Mouse (Mus musculus) midbrain, embryonic 16.5 days (tissue): ENCODE data around the gene C330007P06Rik. TPM values are rescaled to one million over a fixed set of nuclear protein-coding genes. Genes with fewer than 3 reads are reported as not detected.
A peak's percentile ranks its signal among the peaks of the same experiment; 100 is the strongest.

Experiments
- ATAC-seq: fragments of 200-750 bp; cut with Nextera tagmentation; 2 replicates; pipeline ENCODE4 v1.8.0; 2017; ENCODE audit warnings: moderate TSS enrichment
- H3K27ac ChIP-seq: fragments of 300-500 bp; sonication (generic); 2 replicates; pipeline ENCODE4 v1.5.1; 2014; ENCODE audit warnings: mild to moderate bottlenecking, low read length, mixed read lengths
- H3K27me3 ChIP-seq: fragments of 300-500 bp; sonication (generic); 2 replicates; pipeline ENCODE4 v1.6.1; 2014; ENCODE audit warnings: low read depth, low read length, mixed read lengths; ENCODE audit not compliant: control insufficient read depth, insufficient read depth
- H3K36me3 ChIP-seq: fragments of 300-500 bp; sonication (generic); 2 replicates; pipeline ENCODE4 v1.6.1; 2014; ENCODE audit warnings: mild to moderate bottlenecking, low read length, moderate library complexity, mixed read lengths; ENCODE audit not compliant: control insufficient read depth, insufficient read depth
- H3K4me1 ChIP-seq: fragments of 300-500 bp; sonication (generic); 2 replicates; pipeline ENCODE4 v1.6.1; 2014; ENCODE audit warnings: mild to moderate bottlenecking, low read length, mixed read lengths; ENCODE audit not compliant: control insufficient read depth, insufficient read depth
- H3K4me2 ChIP-seq: fragments of 300-500 bp; sonication (generic); 2 replicates; pipeline ENCODE4 v1.6.1; 2014; ENCODE audit warnings: mild to moderate bottlenecking, low read length, mixed read lengths
- H3K4me3 ChIP-seq: fragments of 300-500 bp; sonication (generic); 2 replicates; pipeline ENCODE4 v1.5.1; 2014; ENCODE audit warnings: low read depth, mild to moderate bottlenecking, low read length, moderate library complexity, mixed read lengths
- H3K9ac ChIP-seq: fragments of 300-500 bp; sonication (generic); 2 replicates; pipeline ENCODE4 v1.6.1; 2014; ENCODE audit warnings: low read depth, low read length, mixed read lengths
- H3K9me3 ChIP-seq: fragments of 300-500 bp; sonication (generic); replicated peaks from 2 replicates; pipeline ENCODE4 v1.6.1; 2014; ENCODE audit warnings: mild to moderate bottlenecking, low read length, mixed read lengths; ENCODE audit not compliant: control insufficient read depth, poor library complexity, severe bottlenecking
- WGBS: fragments of 180-500 bp; shearing (Covaris S2); extraction: QIAGEN DNeasy Blood & Tissue Kit; methylation state at CpG from one replicate; pipeline ENCODE4 v1.1.7; 2014; 5-methylcytosine and 5-hydroxymethylcytosine counted together
- polyA plus RNA-seq: library from polyadenylated mRNA; unstranded; fragments of >200 nt; fragmentation: Nextera tagmentation; extraction: Ambion mirVana; gene quantifications from 2 replicates; pipeline ENCODE4 v1.2.1, GENCODE M21; 2015

The C330007P06Rik gene
- polyA plus RNA-seq, 1 experiment from 2014 or later = 20.9 TPM

DNA sequence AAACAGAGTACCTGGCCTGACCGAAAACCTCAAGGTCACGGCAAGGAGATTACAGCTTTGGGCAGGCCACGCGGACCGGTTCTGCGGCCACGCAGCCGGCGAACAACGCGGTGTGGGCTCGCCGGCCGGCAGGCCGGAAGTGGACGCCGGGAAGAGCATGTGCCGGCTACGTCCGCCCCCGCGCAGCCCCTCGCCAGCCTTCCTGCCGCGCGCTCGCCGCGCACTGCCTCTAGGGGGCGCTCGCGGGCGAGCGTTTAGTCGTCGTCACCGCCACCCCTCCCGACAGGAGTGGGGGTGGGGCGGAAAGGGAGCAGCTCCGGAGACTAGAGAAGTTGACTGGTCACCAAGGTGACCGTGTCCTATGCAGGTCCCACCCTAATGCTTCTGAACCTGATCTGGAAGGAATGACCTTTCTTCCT lies 77.7 kb downstream of the C330007P06Rik start:
- Histone ChIP-seq H3K36me3 (peaks cover 5% of the 10 kb centered on the region; the same call in 1 of the 2 replicates), H3K4me3 (peak overlapping the region; percentile 62), H3K4me1 (no peaks in the 10 kb centered on the region), H3K9ac (peak overlapping the region; percentile 74), H3K27me3 (no peaks in the 10 kb centered on the region), H3K27ac (peak overlapping the region; percentile 82), H3K4me2 (peak overlapping the region; percentile 54), H3K9me3 (no peaks in the 10 kb centered on the region; the same call in 1 of the 2 replicates)
- WGBS = 27% methylated on average over 30 of the region's 41 CpGs
- peak; percentile 89 for ATAC-seq

DNA sequence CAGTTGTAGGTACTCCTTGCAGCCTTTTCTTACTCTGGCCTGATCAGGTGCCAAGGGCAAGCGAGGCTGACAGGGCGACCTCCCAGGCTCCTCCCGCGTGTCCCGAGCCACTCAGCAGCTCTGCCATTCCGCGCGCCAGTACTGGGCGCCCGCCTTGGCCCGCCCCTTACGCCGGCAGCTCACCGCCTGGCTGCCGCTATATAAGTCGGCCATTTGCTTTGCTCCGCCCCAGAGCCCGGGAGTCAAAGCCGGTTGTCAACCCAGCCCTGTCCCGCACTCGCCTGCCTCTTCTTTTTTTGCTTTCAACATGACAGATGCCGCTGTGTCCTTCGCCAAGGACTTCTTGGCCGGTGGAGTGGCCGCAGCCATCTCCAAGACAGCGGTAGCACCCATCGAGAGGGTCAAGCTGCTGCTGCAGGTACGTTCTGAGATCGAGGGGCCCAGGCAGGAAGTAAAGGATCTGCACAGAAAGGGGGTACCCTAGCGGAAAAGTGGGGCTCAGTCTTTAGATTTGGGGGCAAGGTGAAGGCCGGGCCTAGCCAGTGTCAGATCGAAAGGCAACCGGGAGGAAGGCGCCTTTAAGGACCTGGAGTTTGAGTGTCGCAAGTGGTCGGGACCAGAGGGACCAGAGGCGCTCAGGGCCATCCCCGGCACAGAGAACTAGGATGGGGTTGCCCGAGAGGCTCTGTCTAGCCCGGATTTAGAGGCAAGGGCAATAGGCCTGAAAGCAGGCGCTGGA lies 78.3 kb downstream of the C330007P06Rik start, which contains the start of gene Slc25a5:
Gene Slc25a5 (plus strand): TSS at position 228 of the 739 bp plus-strand sequence.
- H3K4me3 ChIP-seq = peak within 1 kb of the TSS; percentile 62
- H3K9me3 ChIP-seq = no peaks in the 10 kb centered on the region; the same call in 1 of the 2 replicates
- no peaks in the 10 kb centered on the region for H3K4me1 ChIP-seq
- H3K27ac ChIP-seq = peak within 1 kb of the TSS; percentile 82
- H3K4me2 ChIP-seq = peak within 1 kb of the TSS; percentile 54
- 20% methylated on average over 40 of the region's 41 CpGs for WGBS
- H3K9ac ChIP-seq = peak within 1 kb of the TSS; percentile 74
- H3K27me3 ChIP-seq = no peaks in the 10 kb centered on the region
- H3K36me3 ChIP-seq = peaks cover 5% of the 10 kb centered on the region; the same call in 1 of the 2 replicates
- ATAC-seq = peak; percentile 97

DNA sequence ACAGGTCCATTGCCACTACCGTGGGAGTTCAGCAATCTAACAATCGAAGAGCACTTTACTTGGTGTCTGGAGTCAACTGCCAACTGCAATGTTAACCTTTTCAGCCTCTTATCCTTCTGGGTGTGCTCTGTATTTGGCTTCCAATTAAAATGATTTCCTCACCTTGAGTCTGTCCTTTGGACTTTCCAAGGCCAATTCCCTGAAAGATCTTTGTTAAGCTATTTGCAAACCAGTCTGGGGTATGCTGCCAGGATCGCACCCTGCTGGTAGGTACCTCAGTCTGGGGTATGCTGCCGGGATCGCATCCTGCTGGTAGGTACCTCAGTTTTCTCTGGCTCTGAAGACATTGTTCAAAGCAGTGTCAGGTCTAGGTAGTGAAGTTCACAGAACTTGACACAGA lies 79.3 kb downstream of the C330007P06Rik start:
- WGBS = 64% methylated on average over 5 of the region's 5 CpGs
- no peak for ATAC-seq
- Histone ChIP-seq H3K4me1 (no peaks in the 10 kb centered on the region), H3K4me2 (no peak overlapping the region), H3K27ac (no peak overlapping the region), H3K36me3 (peaks cover 5% of the 10 kb centered on the region; the same call in 1 of the 2 replicates), H3K9me3 (no peaks in the 10 kb centered on the region; the same call in 1 of the 2 replicates), H3K9ac (no peak overlapping the region), H3K4me3 (no peak overlapping the region), H3K27me3 (no peaks in the 10 kb centered on the region)

DNA sequence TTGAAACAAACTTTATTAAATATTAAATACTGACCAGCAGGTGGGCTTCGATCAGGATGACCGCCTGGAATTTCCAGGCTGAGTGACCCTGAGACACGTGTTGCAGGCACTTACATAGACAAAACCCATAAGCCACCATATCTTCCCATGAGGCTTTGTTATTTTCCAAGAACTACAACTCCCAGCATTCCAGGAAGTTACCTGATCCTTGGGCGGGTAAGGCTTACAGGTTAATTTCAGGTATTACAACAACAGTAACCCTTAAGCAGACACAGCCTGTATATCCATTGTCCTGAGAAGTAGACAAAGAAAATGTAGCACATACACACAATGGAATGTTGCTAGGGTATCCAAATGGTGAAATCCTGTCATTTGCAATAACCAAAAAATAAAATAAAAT lies 84.6 kb downstream of the C330007P06Rik start:
- Histone ChIP-seq H3K9ac (no peak overlapping the region), H3K36me3 (no peaks in the 10 kb centered on the region), H3K27ac (no peak overlapping the region), H3K4me3 (no peak overlapping the region), H3K4me1 (no peaks in the 10 kb centered on the region), H3K9me3 (no peaks in the 10 kb centered on the region), H3K27me3 (no peaks in the 10 kb centered on the region), H3K4me2 (no peak overlapping the region)
- 69% methylated on average over 4 of the region's 4 CpGs for WGBS
- no peak for ATAC-seq

DNA sequence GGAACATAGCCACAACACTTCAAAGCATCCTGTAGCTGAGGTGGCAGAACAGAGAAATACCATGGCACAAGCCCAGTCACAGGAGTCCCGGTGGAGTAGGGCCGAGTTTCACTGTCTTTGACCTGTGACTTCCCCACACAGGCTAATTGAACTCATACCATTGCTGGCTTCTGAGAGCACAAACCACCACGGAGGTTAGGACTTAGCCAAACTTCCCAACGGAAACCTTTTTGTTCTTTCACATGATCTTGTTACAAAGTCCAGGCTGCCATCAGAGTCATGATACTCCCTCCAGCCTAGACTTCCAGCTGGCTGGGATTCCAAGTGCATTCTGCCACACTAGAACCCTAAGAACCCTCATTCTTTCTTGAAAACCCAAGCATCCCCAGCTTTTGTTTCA lies 96.2 kb downstream of the C330007P06Rik start:
- no peaks in the 10 kb centered on the region for H3K36me3 ChIP-seq
- H3K4me2 ChIP-seq = no peak overlapping the region
- ATAC-seq = no peak
- WGBS = 80% methylated on average over 4 of the region's 4 CpGs
- no peaks in the 10 kb centered on the region for H3K4me1 ChIP-seq
- no peaks in the 10 kb centered on the region for H3K9me3 ChIP-seq
- no peaks in the 10 kb centered on the region for H3K27me3 ChIP-seq
- H3K27ac ChIP-seq = no peak overlapping the region
- no peak overlapping the region for H3K9ac ChIP-seq
- H3K4me3 ChIP-seq = no peak overlapping the region

DNA sequence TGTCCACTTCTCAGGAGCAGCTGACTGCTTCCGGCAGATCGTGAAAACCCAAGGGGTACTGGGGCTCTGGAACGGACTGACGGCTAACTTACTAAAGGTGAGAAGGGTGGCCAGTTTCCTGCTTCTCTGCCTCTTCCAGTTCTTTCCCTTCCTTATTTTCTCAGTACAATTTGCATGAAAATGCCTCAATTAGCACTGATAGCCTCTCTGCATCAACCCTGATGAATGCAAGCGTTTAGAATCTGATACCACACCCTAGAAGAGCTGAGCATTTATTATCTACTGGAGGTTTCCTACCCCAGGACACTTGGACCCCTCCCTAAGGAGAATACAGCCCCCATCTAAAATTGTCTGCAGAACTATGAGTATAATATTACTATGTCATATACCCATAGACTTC lies 98.4 kb downstream of the C330007P06Rik start:
- H3K4me3 ChIP-seq = no peak overlapping the region
- WGBS = 93% methylated on average over 5 of the region's 5 CpGs
- no peaks in the 10 kb centered on the region for H3K9me3 ChIP-seq
- no peak overlapping the region for H3K9ac ChIP-seq
- ATAC-seq = no peak
- no peaks in the 10 kb centered on the region for H3K27me3 ChIP-seq
- H3K27ac ChIP-seq = no peak overlapping the region
- no peaks in the 10 kb centered on the region for H3K36me3 ChIP-seq
- no peaks in the 10 kb centered on the region for H3K4me1 ChIP-seq
- no peak overlapping the region for H3K4me2 ChIP-seq

Other genes with a start within 250 kb of the C330007P06Rik start
- 6.1 and 6.2 TPM in 2 replicates for gene Akap17b, start 228.7 kb downstream of the C330007P06Rik start, polyA plus RNA-seq
- gene Slc25a43, start 130.5 kb downstream of the C330007P06Rik start, polyA plus RNA-seq = 0.93 and 0.94 TPM in 2 replicates
- gene Slc25a5, start 78.5 kb downstream of the C330007P06Rik start, polyA plus RNA-seq = 408 and 436 TPM in 2 replicates
- 114 and 116 TPM in 2 replicates for gene Ube2a, start 211 bp downstream of the C330007P06Rik start, polyA plus RNA-seq
- 19.5 and 20.3 TPM in 2 replicates for gene Nkrf, start 28.8 kb upstream of the C330007P06Rik start, polyA plus RNA-seq
- gene Sept6, start 117.7 kb upstream of the C330007P06Rik start, polyA plus RNA-seq = 78.2 and 87.8 TPM in 2 replicates
- 0.12 TPM in 1 of 2 replicates, not detected in the other for gene Sowahd, start 174.7 kb upstream of the C330007P06Rik start, polyA plus RNA-seq
- 229 and 259 TPM in 2 replicates for gene Rpl39, start 211.3 kb upstream of the C330007P06Rik start, polyA plus RNA-seq
- 29.8 and 32.8 TPM in 2 replicates for gene Upf3b, start 236.2 kb upstream of the C330007P06Rik start, polyA plus RNA-seq